Mouse (Mus musculus) neural tube, embryonic 15.5 days (tissue): ENCODE data around the gene Siglece. TPM values are rescaled to one million over a fixed set of nuclear protein-coding genes. Genes with fewer than 3 reads are reported as not detected.

Experiments used
- ATAC-seq: fragments of 200-750 bp; cut with Nextera tagmentation; 2 replicates; pipeline ENCODE4 v1.8.0; 2017; ENCODE audit warnings: mild to moderate bottlenecking, moderate TSS enrichment, moderate library complexity; ENCODE audit not compliant: low FRiP score
- H3K27ac ChIP-seq: fragments of 300-500 bp; sonication (generic); replicated peaks from 2 replicates; pipeline ENCODE4 v1.5.1; 2015; ENCODE audit warnings: mild to moderate bottlenecking, inconsistent platforms
- H3K27me3 ChIP-seq: fragments of 300-500 bp; sonication (generic); replicated peaks from 2 replicates; pipeline ENCODE4 v1.6.1; 2015; ENCODE audit warnings: inconsistent platforms
- H3K36me3 ChIP-seq: fragments of 300-500 bp; sonication (generic); 2 replicates; pipeline ENCODE4 v1.6.1; 2015; ENCODE audit warnings: inconsistent platforms
- H3K4me1 ChIP-seq: fragments of 300-500 bp; sonication (generic); 2 replicates; pipeline ENCODE4 v1.6.1; 2015; ENCODE audit warnings: inconsistent platforms
- H3K4me2 ChIP-seq: fragments of 300-500 bp; sonication (generic); 2 replicates; pipeline ENCODE4 v1.6.1; 2015; ENCODE audit warnings: inconsistent platforms, mild to moderate bottlenecking, moderate library complexity
- H3K4me3 ChIP-seq: fragments of 300-500 bp; sonication (generic); replicated peaks from 2 replicates; pipeline ENCODE4 v1.5.1; 2015; ENCODE audit warnings: mild to moderate bottlenecking, inconsistent platforms
- H3K9ac ChIP-seq: fragments of 300-500 bp; sonication (generic); replicated peaks from 2 replicates; pipeline ENCODE4 v1.6.1; 2015; ENCODE audit warnings: mild to moderate bottlenecking, inconsistent platforms
- H3K9me3 ChIP-seq: fragments of 300-500 bp; sonication (generic); replicated peaks from 2 replicates; pipeline ENCODE4 v1.6.1; 2016; ENCODE audit warnings: inconsistent platforms
- WGBS: fragments of 180-500 bp; shearing (Covaris S2); methylation state at CpG from one replicate; pipeline ENCODE4 v1.1.7; 2015; ENCODE audit warnings: mixed read lengths; 5-methylcytosine and 5-hydroxymethylcytosine counted together
- polyA plus RNA-seq: library from polyadenylated mRNA; unstranded; fragments of >200 nt; fragmentation: Nextera tagmentation; extraction: Ambion mirVana; gene quantifications from 2 replicates; pipeline ENCODE4 v1.2.1, GENCODE M21; 2015

Gene Siglece
- polyA plus RNA-seq, 1 experiment from 2014 or later = 0.23 TPM

DNA sequence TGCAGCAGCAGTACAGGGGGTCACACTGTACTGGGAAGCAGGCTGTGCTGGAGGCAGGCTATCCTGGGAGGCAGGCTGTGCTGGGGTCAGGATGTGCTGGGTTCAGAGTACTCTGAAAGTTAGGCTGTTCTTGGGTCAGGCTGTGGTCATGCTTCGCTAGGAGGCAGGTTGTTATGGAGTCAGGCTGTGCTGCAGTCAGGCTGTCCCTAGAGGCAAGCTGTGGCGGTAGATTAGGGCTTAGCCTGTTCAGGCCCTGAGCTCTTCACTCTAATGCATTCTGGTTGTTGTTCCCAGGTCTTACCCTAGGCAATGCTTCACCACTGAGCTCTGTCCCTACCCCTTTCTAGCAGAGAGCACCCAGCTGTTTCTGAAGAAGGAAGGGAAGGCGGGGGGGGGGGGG is 34.9 kb downstream of the Siglece start:
- Histone ChIP-seq H3K36me3 (no peaks in the 10 kb centered on the region), H3K4me1 (peaks cover 3% of the 10 kb centered on the region; the same call in 1 of the 2 replicates), H3K27me3 (no peaks in the 10 kb centered on the region), H3K9me3 (no peaks in the 10 kb centered on the region), H3K27ac (no peak overlapping the region), H3K4me2 (no peak overlapping the region), H3K9ac (no peak overlapping the region), H3K4me3 (no peak overlapping the region)
- WGBS = 84% methylated on average over 3 of the region's 3 CpGs
- peak; percentile 21; the same call in 1 of the 2 replicates for ATAC-seq

DNA sequence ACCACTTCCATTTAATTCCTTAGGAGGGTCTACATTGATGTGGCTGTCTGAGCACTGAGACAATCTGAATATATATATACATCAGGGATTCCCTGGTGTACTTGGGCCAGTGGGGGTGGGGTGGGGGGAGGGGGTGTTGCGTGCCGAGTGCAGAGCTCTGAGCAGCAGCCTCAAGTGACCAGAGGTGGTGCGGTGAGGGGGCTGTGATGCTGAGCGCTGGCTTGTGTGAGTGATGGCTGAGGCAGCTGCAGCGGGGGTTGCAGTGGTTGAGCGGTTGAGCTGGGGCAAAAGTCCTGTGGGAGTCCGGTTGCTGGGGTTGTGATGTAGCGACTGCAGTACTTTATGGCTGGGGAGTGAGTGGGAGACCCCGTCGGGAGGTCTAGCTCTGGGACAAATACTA is 36.1 kb downstream of the Siglece start:
- peaks cover 3% of the 10 kb centered on the region; the same call in 1 of the 2 replicates for H3K4me1 ChIP-seq
- H3K27me3 ChIP-seq = no peaks in the 10 kb centered on the region
- H3K36me3 ChIP-seq = no peaks in the 10 kb centered on the region
- no peaks in the 10 kb centered on the region for H3K9me3 ChIP-seq
- peak overlapping the region; percentile 39 for H3K4me2 ChIP-seq
- WGBS = 11% methylated on average over 10 of the region's 10 CpGs
- H3K27ac ChIP-seq = no peak overlapping the region
- no peak for ATAC-seq
- no peak overlapping the region for H3K4me3 ChIP-seq
- H3K9ac ChIP-seq = no peak overlapping the region

DNA sequence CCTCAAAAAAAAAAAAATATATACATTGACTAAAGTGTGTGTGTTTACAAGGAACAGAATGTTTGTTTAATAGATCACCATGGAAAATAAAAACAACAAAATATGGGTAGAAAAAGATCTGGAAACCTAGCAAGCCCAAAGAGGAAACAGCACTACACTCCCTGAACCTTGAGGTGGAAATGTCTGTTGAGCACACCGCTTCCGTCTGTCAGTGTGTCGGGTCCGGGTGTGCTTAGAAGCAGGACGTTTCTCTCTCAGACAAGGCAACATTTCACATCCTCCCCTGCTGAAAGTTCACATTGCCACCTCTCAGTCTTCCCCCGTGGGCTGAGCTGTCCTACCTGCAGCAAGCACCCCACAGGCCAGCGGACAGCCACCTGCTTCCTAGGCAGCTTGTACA is 37.0 kb downstream of the Siglece start:
- 83% methylated on average over 7 of the region's 7 CpGs for WGBS
- no peaks in the 10 kb centered on the region for H3K9me3 ChIP-seq

DNA sequence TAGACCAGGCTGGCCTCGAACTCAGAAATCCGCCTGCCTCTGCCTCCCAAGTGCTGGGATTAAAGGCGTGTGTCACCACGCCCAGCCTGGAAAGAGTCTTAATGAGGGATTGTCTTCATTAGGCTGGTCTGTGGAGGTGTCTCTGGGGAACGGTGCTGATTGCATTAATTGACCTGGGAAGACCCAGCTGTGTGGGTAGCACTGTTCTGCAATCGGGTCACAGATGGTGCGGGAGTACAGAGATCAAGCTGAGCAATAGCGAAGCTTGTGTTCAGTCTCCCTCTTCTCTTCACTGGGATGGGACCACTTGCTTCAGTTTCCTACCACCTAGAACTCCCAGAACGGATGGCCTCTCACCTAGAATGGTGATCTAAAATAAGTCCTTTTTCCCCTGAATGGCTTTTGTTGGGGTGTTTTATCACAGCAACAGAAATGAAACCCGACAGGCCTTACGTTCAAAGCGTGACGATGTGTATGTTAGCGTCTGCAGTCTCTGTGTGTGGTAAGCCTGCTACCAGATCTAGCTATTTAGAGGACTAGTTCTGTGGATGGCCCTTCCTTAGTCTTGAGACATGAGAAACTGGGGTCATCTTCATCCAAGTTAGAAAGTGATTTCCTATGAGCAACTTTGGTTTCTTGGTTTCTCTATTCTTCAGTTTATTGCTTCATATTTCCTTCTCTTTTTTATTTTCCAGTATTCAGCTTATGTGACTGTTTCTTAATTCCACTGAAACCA is 46.0 kb downstream of the Siglece start:
- Histone ChIP-seq H3K27ac (no peak overlapping the region), H3K9me3 (no peaks in the 10 kb centered on the region), H3K4me3 (no peak overlapping the region), H3K4me1 (no peaks in the 10 kb centered on the region), H3K36me3 (no peaks in the 10 kb centered on the region), H3K27me3 (no peaks in the 10 kb centered on the region), H3K4me2 (no peak overlapping the region), H3K9ac (no peak overlapping the region)
- 84% methylated on average over 14 of the region's 14 CpGs for WGBS
- ATAC-seq = no peak

More for the DNA sequence above, 37.0 kb downstream of the Siglece start:
- ATAC-seq = no peak
- H3K36me3 ChIP-seq = no peaks in the 10 kb centered on the region
- H3K4me1 ChIP-seq = peaks cover 3% of the 10 kb centered on the region; the same call in 1 of the 2 replicates
- H3K9ac ChIP-seq = no peak overlapping the region
- no peak overlapping the region for H3K4me2 ChIP-seq
- H3K27ac ChIP-seq = no peak overlapping the region
- no peak overlapping the region for H3K4me3 ChIP-seq
- no peaks in the 10 kb centered on the region for H3K27me3 ChIP-seq

DNA sequence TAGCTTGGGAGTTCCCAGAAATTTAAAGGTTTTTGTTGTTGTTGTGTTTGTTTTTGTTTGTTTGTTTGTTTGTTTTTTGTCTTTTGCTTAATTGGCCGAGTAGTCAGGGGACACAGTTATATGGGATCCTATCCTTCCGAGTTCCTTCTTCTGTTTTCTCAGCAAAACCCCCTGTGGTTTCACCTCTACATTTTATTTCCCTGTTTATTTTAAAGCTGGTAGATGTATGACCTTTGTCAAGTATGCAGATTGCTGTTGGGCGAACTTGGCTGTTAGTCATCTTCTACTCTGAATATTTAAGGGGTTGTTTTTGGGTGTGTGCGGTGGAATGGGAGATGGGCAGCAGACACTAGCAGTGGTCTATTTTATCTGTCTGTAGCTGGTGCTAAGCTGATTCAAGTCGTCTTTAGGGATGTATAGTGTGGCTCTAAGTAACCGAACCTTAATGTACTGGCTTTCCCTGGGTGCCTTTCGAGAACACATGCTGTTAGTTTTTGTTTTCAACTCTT is 51.6 kb downstream of the Siglece start:
- Histone ChIP-seq H3K4me1 (peaks cover 6% of the 10 kb centered on the region), H3K27me3 (no peaks in the 10 kb centered on the region), H3K9ac (no peak overlapping the region), H3K9me3 (no peaks in the 10 kb centered on the region), H3K27ac (no peak overlapping the region), H3K4me2 (no peak overlapping the region), H3K4me3 (no peak overlapping the region), H3K36me3 (no peaks in the 10 kb centered on the region)
- WGBS = 81% methylated on average over 7 of the region's 7 CpGs
- no peak for ATAC-seq

DNA sequence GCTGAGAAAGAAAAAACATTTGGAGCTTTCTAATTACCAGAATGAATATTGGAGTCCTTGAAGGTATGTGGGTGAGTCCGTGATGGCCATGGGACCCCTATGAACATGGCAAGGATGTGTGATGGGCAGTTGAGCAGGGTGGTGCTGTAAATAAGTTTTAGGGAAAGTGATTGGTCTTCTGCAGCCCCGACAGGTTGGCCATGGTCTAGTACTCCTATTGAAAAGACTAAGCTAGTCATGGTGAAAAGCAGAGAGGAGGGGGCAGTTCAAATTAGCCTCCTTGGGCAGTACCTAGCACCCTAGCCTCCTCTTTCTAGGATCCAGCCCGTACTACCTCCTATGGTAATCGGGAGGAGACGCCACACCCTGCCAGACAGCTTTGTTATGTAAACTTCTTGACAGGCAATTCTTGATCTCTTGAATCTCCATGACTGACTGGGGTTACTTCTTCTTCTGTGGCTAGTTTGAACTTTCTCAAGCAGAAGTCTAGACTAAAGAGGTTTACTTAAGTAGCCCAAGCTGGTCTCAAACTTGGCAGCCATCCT is 52.1 kb downstream of the Siglece start:
- Histone ChIP-seq H3K36me3 (no peaks in the 10 kb centered on the region), H3K4me2 (peak overlapping the region; percentile 80), H3K27ac (no peak overlapping the region), H3K4me3 (no peak overlapping the region), H3K9me3 (no peaks in the 10 kb centered on the region), H3K9ac (no peak overlapping the region), H3K4me1 (peaks cover 6% of the 10 kb centered on the region), H3K27me3 (no peaks in the 10 kb centered on the region)
- WGBS = 39% methylated on average over 5 of the region's 5 CpGs
- peak; percentile 13; the same call in 1 of the 2 replicates for ATAC-seq

DNA sequence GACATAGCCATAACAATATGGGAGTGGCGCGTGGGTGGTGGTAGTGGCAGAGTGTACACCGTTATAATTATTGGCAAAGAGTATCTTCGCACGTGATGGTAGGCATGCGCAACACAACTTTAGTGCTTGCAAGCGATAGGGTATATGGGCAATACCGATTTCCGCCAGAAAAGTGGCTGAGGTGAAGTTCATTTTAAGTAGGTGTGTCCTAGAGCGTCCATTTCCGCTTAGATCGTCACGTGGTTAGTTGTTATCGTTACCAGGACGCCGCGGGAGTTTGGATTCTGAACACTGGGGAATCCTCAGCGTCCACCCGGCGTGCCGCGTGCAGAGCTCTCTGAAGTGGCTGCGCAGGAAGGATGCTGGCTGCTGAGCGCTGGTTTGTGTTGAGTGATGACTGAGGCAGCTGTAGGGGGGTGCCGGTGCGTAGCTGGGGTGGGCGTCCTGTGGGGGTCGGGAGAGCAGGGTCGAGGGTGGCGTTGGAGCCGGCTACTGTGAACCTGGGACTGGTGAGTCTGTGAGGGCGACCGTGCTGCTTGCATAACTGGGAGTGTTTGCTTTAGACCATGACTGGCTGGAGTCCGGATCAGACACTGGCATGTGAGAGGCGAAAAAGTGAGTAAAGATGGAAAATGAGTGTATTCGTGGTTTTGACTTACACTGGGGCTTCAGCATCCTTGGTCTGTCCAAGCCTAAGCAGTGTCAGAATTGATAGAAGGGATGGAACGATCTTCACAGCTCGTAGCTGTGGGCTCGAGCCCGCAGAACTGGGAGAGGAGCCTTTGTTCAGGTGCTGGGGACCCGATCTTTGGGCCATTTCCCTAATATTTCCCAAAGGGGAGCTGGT is 52.8 kb downstream of the Siglece start, which contains the start of gene Zfp819:
TSS of gene Zfp819 (plus strand) at position 274 of the 847 bp plus-strand sequence.
- H3K4me1 ChIP-seq = peaks cover 11% of the 10 kb centered on the region
- H3K27me3 ChIP-seq = no peaks in the 10 kb centered on the region
- peak within 1 kb of the TSS; percentile 40 for H3K4me3 ChIP-seq
- peak within 1 kb of the TSS; percentile 80 for H3K4me2 ChIP-seq
- ATAC-seq = peak; percentile 93
- no peak within 1 kb of the TSS for H3K27ac ChIP-seq
- H3K9me3 ChIP-seq = no peaks in the 10 kb centered on the region
- H3K36me3 ChIP-seq = no peaks in the 10 kb centered on the region
- 15% methylated on average over 41 of the region's 41 CpGs for WGBS
- H3K9ac ChIP-seq = peak within 1 kb of the TSS; percentile 18

DNA sequence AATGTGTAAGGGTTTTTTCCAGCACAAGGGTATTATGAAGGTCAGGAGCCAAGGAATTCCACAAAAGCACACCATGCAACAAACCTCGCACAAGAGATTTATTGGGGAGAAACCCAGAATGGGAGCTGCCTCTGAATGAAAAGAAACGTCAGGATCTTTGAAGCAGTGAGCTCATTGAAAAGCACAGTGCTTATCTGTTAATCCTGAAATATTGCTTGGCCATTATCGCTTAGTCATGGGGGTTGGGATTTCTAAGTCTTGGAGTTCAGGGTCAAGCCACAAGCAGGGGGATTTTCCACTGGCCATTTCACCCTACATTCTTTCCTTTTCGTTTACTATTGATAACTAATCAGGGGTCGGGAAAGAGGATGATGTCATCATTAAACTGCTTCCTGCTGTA is 58.1 kb downstream of the Siglece start:
- H3K36me3 ChIP-seq = no peaks in the 10 kb centered on the region
- no peak for ATAC-seq
- WGBS = 11% methylated on average over 5 of the region's 5 CpGs
- H3K9me3 ChIP-seq = no peaks in the 10 kb centered on the region
- H3K27me3 ChIP-seq = no peaks in the 10 kb centered on the region
- H3K27ac ChIP-seq = no peak overlapping the region
- no peak overlapping the region for H3K9ac ChIP-seq
- no peak overlapping the region for H3K4me2 ChIP-seq
- no peak overlapping the region for H3K4me3 ChIP-seq
- 0 out of 2 replicates have a peak, but pooled peaks cover 6% of the 10 kb centered on the region for H3K4me1 ChIP-seq

Other genes with a start within 250 kb of the Siglece start
- gene Lim2, start 232.5 kb downstream of the Siglece start, polyA plus RNA-seq = not detected in 2 replicates
- 34.6 TPM in 1 of 2 replicates, not detected in the other for gene Nkg7, start 223.1 kb downstream of the Siglece start, polyA plus RNA-seq
- not detected in 2 replicates for gene Cldnd2, start 219.4 kb downstream of the Siglece start, polyA plus RNA-seq
- 129 and 182 TPM in 2 replicates for gene Etfb, start 216.1 kb downstream of the Siglece start, polyA plus RNA-seq
- 0.22 and 0.57 TPM in 2 replicates for gene Gm45233, start 216.0 kb downstream of the Siglece start, polyA plus RNA-seq
- 16.4 and 21.2 TPM in 2 replicates for gene Vsig10l, start 197.0 kb downstream of the Siglece start, polyA plus RNA-seq
- gene Iglon5, start 170.1 kb downstream of the Siglece start, polyA plus RNA-seq = 12.2 and 14.0 TPM in 2 replicates
- gene 4931406B18Rik, start 154.2 kb downstream of the Siglece start, polyA plus RNA-seq = 0.08 TPM in 1 of 2 replicates, not detected in the other
- 1.3 and 1.8 TPM in 2 replicates for gene Cd33, start 115.7 kb downstream of the Siglece start, polyA plus RNA-seq
- 6.7 and 7.5 TPM in 2 replicates for gene Zfp658, start 97.9 kb downstream of the Siglece start, polyA plus RNA-seq
- gene Zfp719, start 80.6 kb downstream of the Siglece start, polyA plus RNA-seq = 13.3 and 13.7 TPM in 2 replicates
- gene Zfp819, start 53.0 kb downstream of the Siglece start, polyA plus RNA-seq = 0.32 and 0.42 TPM in 2 replicates
- 0.36 TPM in 1 of 2 replicates, not detected in the other for gene Ceacam18, start 25.5 kb downstream of the Siglece start, polyA plus RNA-seq
- gene Ctu1, start 11.9 kb upstream of the Siglece start, polyA plus RNA-seq = 19.9 and 22.3 TPM in 2 replicates
- not detected in 2 replicates for gene Klk14, start 30.3 kb upstream of the Siglece start, polyA plus RNA-seq
- gene Klk13, start 52.4 kb upstream of the Siglece start, polyA plus RNA-seq = 0.17 and 0.38 TPM in 2 replicates
- gene Klk12, start 108.7 kb upstream of the Siglece start, polyA plus RNA-seq = not detected in 2 replicates
- 0.33 TPM in 1 of 2 replicates, not detected in the other for gene Klk11, start 114.4 kb upstream of the Siglece start, polyA plus RNA-seq
- 0.10 and 0.51 TPM in 2 replicates for gene Klk10, start 120.9 kb upstream of the Siglece start, polyA plus RNA-seq
- gene Klk9, start 131.7 kb upstream of the Siglece start, polyA plus RNA-seq = 0.23 TPM in 1 of 2 replicates, not detected in the other
- 12.6 and 15.5 TPM in 2 replicates for gene Klk8, start 137.4 kb upstream of the Siglece start, polyA plus RNA-seq
- 0.24 TPM in 1 of 2 replicates, not detected in the other for gene Klk7, start 151.1 kb upstream of the Siglece start, polyA plus RNA-seq
- not detected in 2 replicates for gene Klk6, start 164.3 kb upstream of the Siglece start, polyA plus RNA-seq
- gene Klk5, start 181.8 kb upstream of the Siglece start, polyA plus RNA-seq = not detected in 2 replicates
- 0.28 TPM in 1 of 2 replicates, not detected in the other for gene Klk4, start 221.0 kb upstream of the Siglece start, polyA plus RNA-seq